Comparison of ENCODE assay signal across 1 mouse cellular context in the genomic region with DNA sequence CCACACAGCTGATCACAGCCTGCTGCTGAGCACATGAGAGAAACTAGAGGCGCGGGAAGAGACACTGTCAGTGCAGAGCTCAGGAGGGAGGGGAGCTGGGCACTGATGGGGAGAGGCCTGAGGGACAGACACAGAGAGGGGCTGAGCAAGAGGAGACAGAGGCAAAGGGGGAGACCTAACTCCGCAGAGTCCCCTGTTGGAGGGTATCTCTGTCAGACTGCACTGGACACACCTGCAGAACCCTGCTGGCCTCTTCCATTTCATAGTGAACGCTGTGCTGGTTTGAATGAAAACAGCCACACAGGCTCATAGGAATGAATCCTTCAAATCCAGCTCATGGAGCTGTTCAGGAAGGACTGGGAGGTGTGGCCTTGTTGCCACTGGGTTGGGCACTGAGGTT. TPM values are rescaled to one million over a fixed set of nuclear protein-coding genes. Genes with fewer than 3 reads are reported as not detected.
"Had no signal": no experiment of that assay in that cellular context is flagged by ENCODE, and none has a peak within 500 bp of the region (broad histone marks: within the 10 kb centered on the region; RNA-seq: fewer than 3 reads in every experiment).

No protein-coding gene starts in this region.

RNA-seq across cellular contexts. Expression of a gene that starts 48.6 kb away (rescaled TPM):
- polyA plus RNA-seq: forebrain, embryonic 13.5 days had no signal
